Mouse (Mus musculus) induced T-regulatory cell, adult 2 months (primary cell): ENCODE measurements at regions not wholly inside any gene's neighbourhood (a gene's known extent, or its start where the extent isn't known, plus 50 kb on each side); places are given as distances from the start of the nearest gene placed in this dataset.
A peak's percentile ranks its signal among the peaks of the same experiment; 100 is the strongest.

Experiments used
- DNase-seq: peaks from one replicate; pipeline ENCODE4 v3.0.0-alpha.2; 2012; ENCODE audit warnings: low read depth

GRCm38 (mm10) chr17:80827361-80827760 is 99.1 kb upstream of the Map4k3 start:
- no peak for DNase-seq

DNA sequence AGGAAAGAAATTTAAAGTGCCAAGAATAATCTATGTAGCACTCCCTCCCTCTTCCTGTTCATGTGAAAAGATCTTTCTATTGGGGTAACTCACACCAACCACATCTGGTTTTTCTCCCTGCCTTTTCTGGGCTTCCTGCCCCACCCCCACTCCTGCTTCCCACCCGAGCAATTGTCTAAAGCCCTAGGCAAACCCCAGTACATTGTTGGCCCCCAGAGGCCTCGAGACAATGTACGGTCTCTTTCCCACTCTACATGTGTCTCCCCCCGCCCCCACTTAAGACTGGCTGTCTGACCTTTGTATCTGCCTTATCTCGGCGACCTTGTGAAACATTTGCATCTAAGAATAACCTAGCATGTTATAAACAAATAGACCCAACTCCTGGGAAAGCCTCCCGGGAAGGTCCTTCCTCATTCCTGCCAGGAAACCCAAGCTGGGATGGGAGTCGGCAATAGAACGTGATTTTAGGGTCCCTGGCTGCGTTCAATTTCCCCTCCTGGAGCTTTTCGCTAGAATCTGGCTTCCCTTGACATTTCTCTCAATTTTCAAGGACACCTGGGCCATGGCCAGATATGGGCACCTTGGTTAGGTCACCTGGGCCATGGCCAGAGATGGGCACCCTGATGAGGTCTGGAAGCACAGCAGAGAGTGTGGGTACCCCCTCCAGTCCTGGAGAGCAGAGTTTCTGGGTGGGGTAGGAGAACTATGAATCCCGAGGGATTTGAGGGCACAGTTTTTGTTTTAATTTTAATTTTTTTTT is 97.9 kb upstream of the Map4k3 start:
- no peak for DNase-seq

DNA sequence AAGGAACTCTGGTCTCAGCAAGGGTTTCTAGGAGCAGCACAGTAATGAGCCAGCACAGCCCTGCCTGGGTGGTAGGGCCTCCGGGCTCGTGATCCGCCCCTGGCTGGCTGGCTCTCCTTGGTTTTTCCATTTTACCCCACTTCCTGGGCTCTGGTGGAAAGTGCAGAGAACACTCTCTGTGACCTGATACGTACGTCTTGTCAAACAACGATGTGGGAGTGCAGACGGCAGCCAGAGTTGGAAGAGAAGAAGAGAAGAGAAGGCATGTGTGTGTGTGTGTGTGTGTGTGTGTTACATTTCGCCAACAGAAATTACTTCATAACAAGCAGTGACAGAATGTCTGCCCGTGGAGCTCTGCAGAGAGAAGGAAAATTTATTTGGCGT is 97.2 kb upstream of the Map4k3 start:
- no peak for DNase-seq

DNA sequence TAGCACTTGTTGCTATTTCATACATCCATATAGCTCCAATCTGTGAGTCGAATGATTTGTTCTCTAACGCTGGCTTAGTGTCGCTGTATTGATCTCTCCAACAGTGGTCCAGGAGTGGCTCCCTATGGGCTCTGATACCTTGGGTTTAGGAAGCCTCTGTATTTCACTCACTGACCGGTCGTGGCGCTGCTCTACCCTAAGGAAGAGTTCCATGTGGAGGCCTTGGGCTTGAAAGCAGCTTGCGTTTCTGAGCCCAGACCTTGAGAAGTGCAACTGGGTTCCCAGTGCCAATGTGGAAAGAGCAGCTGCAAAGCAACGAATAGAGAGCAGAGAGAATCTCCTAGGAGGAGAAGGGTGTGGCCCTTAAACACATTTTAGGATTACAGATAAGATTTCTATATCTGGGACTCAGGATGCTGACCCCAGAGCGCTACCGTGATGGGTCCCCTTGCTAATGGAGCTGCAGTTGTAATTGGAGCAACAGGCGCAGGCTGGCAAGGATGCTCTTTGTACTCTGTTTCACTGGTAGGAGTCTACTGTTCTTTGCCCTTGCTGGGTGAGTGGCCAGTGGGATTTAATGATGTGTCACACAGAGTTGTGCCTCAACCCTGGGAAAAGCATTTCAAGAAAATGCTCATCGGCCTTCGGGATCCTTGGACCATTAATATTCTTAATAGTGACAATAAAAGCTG is 96.7 kb upstream of the Map4k3 start:
- DNase-seq: no peak

GRCm38 (mm10) chr17:80824261-80824660 is 96.0 kb upstream of the Map4k3 start:
- DNase-seq: no peak

DNA sequence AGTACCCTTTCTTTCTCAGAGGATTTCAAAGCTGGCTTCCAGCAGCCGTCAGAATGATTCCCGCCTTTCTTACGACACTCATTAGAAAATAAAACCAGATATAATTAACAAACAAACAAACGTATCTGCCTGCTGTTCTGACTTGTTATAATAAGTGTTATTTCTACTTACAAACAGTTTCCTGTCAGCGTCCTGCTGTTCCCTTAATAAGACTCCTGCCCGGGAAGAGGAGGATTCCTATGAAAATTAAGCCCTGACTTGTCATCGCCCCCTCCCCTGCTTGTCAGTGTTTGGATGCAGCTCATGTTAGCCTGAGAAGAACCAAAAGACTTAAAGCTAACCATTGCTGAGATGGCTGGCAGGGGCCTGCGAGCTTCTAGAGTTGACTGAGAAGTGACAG is 92.6 kb upstream of the Map4k3 start:
- no peak for DNase-seq

DNA sequence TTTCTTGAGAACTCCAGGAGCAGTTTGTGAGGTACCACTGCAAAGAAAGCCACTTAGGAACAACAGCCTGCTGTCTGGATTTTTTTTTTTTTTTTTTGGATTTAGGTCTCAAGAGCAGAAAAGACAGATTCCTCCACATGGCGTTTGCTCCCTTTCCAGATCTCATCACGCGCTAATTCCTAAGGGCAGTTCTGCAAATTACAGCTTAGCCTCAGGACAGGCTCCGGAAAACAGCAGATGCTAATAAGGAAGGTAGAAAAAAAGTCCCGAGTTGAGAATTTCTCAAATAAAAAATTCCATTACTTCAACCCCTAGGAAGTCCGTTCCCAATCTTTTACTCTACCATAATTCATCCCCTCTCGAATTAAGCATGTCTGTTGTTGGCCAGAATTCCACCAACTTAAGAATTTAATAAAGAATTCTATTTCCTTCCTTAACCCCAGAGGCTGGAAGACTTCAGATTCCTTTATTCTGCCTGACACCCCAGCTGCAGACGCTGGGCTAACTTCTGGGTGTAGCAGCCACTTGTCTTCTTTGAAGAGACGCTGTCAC is 90.3 kb upstream of the Map4k3 start:
- no peak for DNase-seq

- DNase-seq: peak; percentile 47
Observed at GRCm38 (mm10) chr17:80815747-80816146, 87.5 kb upstream of the Map4k3 start.

DNA sequence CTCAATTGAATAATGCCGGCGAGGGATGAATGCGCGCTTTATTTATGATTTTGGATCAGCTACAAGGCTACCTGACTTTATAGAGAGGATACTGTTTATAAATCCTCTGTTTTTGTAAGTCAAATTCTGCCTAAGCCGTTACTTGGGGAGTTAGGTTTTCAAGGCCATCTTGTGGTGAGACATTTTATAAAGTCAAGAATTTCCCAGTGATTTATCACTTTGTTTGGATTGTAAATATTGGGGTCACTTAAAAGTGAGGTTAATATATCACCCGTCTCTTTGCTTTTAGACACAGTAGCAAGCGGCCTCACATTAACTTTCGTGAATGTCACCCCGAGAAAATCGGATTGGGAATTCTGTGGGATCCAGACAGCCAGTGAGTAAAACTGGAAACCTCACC is 84.9 kb upstream of the Map4k3 start:
- no peak for DNase-seq

DNA sequence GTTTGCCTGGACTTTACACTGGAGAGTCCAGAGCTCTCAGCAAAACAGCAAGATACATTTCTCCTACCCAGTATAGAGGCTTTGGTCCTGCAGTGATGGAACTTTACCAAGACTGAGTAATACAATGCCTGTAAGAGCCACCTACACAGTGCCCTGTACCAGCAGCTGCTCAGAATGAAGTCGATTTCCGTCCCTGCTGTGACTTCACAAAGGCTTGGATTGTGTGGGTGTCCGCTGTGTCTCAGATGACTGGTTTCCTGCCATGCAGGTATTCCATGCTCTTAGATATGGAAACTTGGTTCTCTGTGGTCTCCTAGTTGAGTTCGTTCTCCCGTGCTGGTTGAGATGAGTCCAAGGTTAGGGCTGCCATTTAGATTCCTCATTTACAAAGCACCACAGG is 81.0 kb upstream of the Map4k3 start:
- no peak for DNase-seq

- DNase-seq: no peak
Observed at GRCm38 (mm10) chr17:80808069-80808468, 79.8 kb upstream of the Map4k3 start.

DNA sequence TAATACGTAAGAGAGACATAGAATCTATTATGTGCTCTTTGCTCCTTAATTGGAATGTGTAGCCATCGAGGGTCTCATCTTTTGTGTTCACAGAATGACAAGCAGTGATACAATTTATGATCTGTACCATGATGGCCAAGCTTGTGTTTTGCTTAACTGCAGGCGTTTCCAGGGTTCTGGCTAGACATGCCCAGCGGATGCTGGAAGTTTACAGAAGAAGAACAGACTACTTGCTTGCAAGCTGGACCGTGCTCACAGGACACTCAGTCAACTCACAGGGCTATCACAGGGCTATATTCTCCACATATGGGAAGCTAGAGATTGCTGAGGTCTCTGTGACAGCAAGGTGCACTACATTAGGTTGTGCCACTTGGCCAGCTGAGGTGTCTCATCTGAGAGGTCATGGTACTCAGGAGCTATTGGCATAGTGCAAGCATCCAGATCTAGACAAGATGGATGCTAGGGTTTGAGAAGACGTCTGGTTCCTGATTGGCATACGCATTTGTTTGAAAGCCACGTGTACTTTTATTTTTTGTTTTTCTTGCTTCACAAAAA is 75.2 kb upstream of the Map4k3 start:
- no peak for DNase-seq

DNA sequence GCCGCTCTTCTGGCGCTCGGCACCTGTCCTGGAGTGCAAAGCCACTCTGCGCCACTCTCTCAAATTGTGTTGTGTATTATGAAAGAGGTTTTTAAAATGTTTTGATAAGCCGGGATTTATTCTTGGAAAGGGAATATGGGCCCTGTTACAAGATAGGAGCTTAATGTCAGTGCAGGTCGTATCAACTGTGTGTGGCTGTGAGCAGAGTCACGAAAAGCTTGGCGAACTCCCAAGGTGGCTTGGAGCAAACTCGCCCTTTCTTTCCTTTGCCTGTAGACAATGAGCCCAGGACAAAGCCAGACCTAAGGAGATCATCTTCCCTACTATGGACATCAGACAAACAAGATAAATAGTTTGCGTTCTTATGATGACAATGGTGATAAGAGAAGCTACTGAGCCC is 74.3 kb upstream of the Map4k3 start:
- no peak for DNase-seq

GRCm38 (mm10) chr17:80801991-80802390 is 73.7 kb upstream of the Map4k3 start:
- DNase-seq: no peak

DNA sequence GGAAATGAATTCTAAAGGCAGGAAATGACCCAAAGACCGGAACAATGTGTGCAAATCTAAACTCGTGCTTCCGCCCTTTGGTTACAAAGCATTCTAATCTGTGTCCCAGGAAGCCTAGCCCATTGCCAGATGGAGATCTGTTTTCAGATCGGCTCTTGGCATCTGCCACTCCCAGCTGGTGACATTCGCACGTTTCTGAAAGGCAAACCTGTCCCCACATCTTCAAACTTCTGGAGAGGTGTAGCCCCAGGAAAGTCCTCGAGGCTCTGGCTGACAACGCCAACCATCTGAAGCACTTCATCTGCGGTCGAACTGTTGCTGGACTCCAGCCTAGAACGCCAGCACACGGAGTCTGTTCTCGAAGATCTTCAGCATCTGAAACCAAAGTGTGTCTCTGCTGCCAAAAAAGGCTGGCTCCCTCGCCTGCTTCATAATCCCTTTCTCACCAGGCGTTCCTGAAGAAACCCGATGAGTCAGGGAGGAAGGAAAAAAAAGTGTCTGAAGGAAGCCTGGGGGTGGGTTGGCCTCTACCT is 73.2 kb upstream of the Map4k3 start:
- peak; percentile 7 for DNase-seq

DNA sequence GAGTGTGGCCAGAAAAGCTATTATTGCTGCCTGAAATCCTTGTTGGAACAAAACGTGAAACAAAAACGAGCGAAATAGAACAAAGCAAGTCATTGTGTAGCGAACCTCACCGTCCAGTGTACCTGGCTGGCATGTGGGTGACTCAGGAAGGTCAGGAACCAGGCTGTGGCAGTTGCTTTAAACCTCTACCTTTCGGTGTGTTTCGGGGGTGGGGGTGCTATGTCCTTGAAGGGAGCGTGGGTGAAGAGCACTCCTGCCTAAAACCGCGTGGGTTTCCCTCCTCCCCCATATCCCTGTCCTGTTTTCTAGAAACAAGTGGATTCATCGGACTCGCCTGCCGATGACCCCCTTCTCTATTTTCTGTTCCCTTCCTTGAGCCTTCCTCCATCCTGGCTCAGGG is 72.6 kb upstream of the Map4k3 start:
- DNase-seq: no peak

- no peak for DNase-seq
Observed at GRCm38 (mm10) chr17:80800454-80800853, 72.2 kb upstream of the Map4k3 start.

- no peak for DNase-seq
Observed at GRCm38 (mm10) chr17:80799061-80799460, 70.8 kb upstream of the Map4k3 start.

DNA sequence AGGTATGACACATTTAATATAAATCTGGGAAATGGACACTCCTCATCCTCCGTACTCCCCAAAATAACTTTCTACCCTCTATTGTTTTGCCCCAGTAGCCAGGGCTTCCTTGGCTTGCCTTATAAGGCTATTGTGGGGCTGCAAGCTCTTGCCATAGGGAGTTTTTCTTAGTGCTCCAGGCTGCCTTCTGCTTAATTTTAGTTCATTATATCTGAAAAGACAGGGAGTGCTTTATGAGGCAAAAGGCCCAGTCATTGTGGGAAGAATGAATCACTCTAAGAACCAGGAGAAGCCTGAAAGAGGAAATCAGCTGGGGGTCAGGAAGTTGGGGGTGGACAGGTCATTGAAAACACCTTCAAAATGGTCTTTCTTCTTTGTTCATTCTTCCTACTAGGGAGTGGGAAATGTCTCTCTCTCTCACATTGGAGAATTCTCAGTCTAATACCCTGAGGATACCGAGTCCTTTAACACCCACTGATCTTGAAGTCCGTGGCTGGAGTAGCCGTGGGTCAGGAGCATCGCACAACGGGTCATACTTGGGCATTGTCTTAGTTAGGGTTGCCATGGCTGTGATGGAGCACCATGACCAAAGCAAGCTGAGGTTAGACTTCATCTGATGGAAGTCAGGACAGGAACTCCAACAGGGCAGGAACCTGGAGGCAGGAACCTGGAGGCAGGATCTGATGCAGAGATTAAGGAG is 70.1 kb upstream of the Map4k3 start:
- no peak for DNase-seq

DNA sequence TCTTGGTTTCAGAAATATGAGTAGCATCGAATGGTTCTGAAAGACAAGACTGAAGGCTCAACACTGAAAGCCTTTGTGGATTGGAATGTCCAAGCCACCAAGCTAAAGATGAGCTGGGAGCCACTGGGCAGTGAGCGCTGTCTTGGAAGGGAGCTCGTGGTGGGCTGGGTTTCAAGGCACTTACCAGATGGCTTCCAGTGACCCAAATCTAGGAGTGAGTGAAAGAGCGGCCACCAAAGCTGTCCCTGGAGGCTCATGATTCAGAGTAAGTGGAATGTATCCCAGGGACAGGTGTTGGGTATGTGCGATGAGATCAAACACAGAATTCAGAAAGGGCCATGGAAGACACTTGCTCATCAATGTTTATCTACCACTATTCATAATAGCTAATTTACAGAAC is 68.5 kb upstream of the Map4k3 start:
- no peak for DNase-seq

GRCm38 (mm10) chr17:80796386-80796785 is 68.1 kb upstream of the Map4k3 start:
- no peak for DNase-seq

- no peak for DNase-seq
Observed at GRCm38 (mm10) chr17:80795453-80796105, 67.3 kb upstream of the Map4k3 start.
